Mouse (Mus musculus) ES-E14 (cell line): ENCODE measurements around the gene Gm973.

Experiments used
- CHD2 ChIP-seq: IDR thresholded peaks from 2 replicates; pipeline ENCODE4 v1.6.1; 2014; ENCODE audit warnings: mild to moderate bottlenecking, low read depth, low read length, inconsistent platforms
- HCFC1 ChIP-seq: IDR thresholded peaks from 2 replicates; pipeline ENCODE4 v1.6.1; 2012; ENCODE audit warnings: low read length, inconsistent platforms, borderline replicate concordance; ENCODE audit not compliant: insufficient read depth
- MAFK ChIP-seq: IDR thresholded peaks from 2 replicates; pipeline ENCODE4 v1.6.1; 2014; ENCODE audit warnings: mild to moderate bottlenecking, low read depth, low read length, inconsistent platforms; ENCODE audit not compliant: insufficient read depth
- ZC3H11A ChIP-seq: IDR thresholded peaks from 2 replicates; pipeline ENCODE4 v1.6.1; 2012; ENCODE audit warnings: low read depth, mild to moderate bottlenecking, inconsistent platforms, low read length, borderline replicate concordance
- ZNF384 ChIP-seq: IDR thresholded peaks from 2 replicates; pipeline ENCODE4 v1.6.1; 2012; ENCODE audit warnings: low read depth, low read length, inconsistent platforms

GRCm38 (mm10) chr1:59619201-59619600 lies 103.1 kb downstream of the Gm973 start:
- no peak for TF ChIP-seq ZNF384
- TF ChIP-seq ZC3H11A: no peak
- TF ChIP-seq HCFC1: no peak
- no peak for TF ChIP-seq MAFK
- no peak for TF ChIP-seq CHD2
